Mouse (Mus musculus): ENCODE measurements around the gene Rpl10a. TPM values are rescaled to one million over a fixed set of nuclear protein-coding genes. Genes with fewer than 3 reads are reported as not detected.
A peak's percentile ranks its signal among the peaks of the same experiment; 100 is the strongest.

The Rpl10a gene
- polyA plus RNA-seq, 1 experiment from 2014 or later, result 616 TPM

DNA sequence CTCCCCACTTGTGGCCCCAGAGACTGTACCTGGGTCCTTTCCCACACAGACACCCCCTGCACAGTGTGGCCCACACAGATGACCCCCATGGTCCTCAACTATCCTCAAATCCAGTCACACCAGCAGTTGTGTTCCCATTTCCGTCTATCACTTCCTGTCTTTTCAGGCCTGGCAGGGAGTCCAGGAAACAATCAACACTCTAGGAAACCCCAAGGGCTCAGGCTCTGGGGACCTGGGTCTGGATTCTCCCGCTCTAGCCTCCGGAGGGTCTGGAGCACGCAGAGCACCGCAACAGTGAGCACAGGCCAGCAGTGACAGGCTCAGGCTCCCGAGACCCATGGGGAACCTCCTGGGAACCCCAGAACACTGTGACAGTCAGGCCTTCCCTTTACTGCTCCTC is 19.9 kb downstream of the Rpl10a start:
- Histone ChIP-seq H3K4me2 (ENCODE audit: low read depth, severe bottlenecking) (peak overlapping the region; percentile 87), H3K9me3 (ENCODE audit: control insufficient read depth, low read length) (no peaks in the 10 kb centered on the region), H3K36me3 (ENCODE audit: control insufficient read depth, insufficient read depth, low read length) (no peaks in the 10 kb centered on the region), H3K4me1 (ENCODE audit: control insufficient read depth, insufficient read depth, low read length) (peaks cover 69% of the 10 kb centered on the region), H3K9ac (ENCODE audit: low read length) (peak overlapping the region; percentile 93; the same call in 1 of the 2 replicates), H3K4me3 (ENCODE audit: low read depth, low read length) (0 out of 2 replicates have a peak overlapping the region, but pooled peaks have one; percentile 91), H3K27ac (replicated peaks; ENCODE audit: low read depth, low read length) (no peak overlapping the region), H3K27me3 (ENCODE audit: control insufficient read depth, insufficient read depth, low read length) (no peaks in the 10 kb centered on the region)
- ATAC-seq (ENCODE audit: insufficient number of reproducible peaks, low FRiP score, low TSS enrichment, low read depth), result no peak
- WGBS, result 51% methylated on average over 6 of the region's 6 CpGs
- DNase-seq (ENCODE audit: low spot score), result no peak

DNA sequence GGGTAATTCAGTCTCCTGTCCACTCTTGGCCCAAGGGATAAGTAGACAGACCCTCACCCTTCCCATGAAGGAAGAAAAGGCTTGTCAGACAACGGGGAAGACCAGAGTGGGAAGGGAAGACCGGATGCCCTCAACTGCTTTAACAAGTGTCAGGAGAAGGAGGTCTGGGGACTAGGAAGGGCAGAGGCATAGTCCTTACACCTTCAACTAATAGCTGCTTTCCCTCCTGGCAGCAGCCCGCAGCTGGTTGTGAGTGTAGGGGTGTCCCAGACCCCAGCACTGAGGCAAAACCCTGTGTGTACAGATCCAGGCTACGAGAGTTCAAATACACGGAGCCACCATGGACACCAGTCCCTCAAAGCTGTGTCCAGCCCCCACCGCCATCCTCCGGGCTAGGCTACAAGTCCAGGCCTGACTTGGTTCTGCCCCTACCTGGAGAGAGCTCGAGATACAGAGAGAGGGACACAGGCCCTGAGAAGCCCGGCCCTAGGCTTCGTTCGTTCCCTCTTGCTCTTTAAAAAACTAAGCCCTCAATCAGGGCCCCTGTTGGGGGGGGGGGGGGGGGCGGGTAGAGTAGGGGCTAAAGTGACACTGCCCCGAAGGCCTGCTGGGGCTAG is 21.1 kb downstream of the Rpl10a start:
- H3K4me1 ChIP-seq (ENCODE audit: control insufficient read depth, insufficient read depth, low read length), result peaks cover 59% of the 10 kb centered on the region
- 10% methylated on average over 12 of the region's 13 CpGs for WGBS
- no peak for ATAC-seq (ENCODE audit: insufficient number of reproducible peaks, low FRiP score, low TSS enrichment, low read depth)
- H3K9ac ChIP-seq (ENCODE audit: low read length), result peak overlapping the region; percentile 93
- no peaks in the 10 kb centered on the region for H3K27me3 ChIP-seq (ENCODE audit: control insufficient read depth, insufficient read depth, low read length)
- H3K36me3 ChIP-seq (ENCODE audit: control insufficient read depth, insufficient read depth, low read length), result no peaks in the 10 kb centered on the region
- H3K4me3 ChIP-seq (ENCODE audit: low read depth, low read length), result peak overlapping the region; percentile 91
- peak overlapping the region; percentile 96; the same call in 1 of the 2 replicates for H3K27ac ChIP-seq (replicated peaks; ENCODE audit: low read depth, low read length)
- no peaks in the 10 kb centered on the region for H3K9me3 ChIP-seq (ENCODE audit: control insufficient read depth, low read length)
- DNase-seq (ENCODE audit: low spot score), result no peak
- H3K4me2 ChIP-seq (ENCODE audit: low read depth, severe bottlenecking), result peak overlapping the region; percentile 87

DNA sequence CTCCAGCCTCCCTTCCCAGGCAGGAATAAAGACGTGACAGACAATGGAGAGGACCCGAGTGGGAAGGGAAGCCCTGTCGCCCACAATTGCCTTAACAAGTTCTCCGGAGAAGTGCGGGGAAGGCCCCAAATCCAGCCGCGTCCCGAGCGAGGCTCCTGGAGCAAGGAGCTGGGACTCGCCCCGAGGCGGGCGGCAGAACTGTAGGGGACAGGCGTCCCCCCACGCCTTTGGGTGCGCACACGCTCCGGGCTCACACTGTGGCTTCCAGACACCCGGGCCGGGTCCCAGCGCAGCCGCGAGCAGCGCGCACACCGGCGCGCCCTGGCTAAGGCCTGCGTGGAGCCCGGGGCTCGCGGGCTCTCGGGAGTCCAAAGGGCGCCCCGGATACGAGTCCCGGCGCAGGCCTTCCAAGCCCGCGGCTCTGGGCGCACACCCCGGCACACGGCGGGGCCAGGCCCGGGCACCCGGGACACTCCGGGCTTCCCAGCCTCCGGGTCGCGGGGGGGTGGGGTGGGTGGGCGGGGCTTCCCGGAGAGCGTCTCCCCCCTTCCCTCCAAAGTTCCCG is 21.7 kb downstream of the Rpl10a start:
- peak overlapping the region; percentile 91 for H3K4me3 ChIP-seq (ENCODE audit: low read depth, low read length)
- no peaks in the 10 kb centered on the region for H3K27me3 ChIP-seq (ENCODE audit: control insufficient read depth, insufficient read depth, low read length)
- peak overlapping the region; percentile 93 for H3K9ac ChIP-seq (ENCODE audit: low read length)
- under 1% methylated on average over 51 of the region's 54 CpGs for WGBS
- DNase-seq (ENCODE audit: low spot score) (peak; percentile 64), ATAC-seq (ENCODE audit: insufficient number of reproducible peaks, low FRiP score, low TSS enrichment, low read depth) (no peak; the same call in 1 of the 2 replicates)
- no peaks in the 10 kb centered on the region for H3K36me3 ChIP-seq (ENCODE audit: control insufficient read depth, insufficient read depth, low read length)
- peak overlapping the region; percentile 96 for H3K27ac ChIP-seq (replicated peaks; ENCODE audit: low read depth, low read length)
- peaks cover 53% of the 10 kb centered on the region for H3K4me1 ChIP-seq (ENCODE audit: control insufficient read depth, insufficient read depth, low read length)
- peak overlapping the region; percentile 87 for H3K4me2 ChIP-seq (ENCODE audit: low read depth, severe bottlenecking)
- no peaks in the 10 kb centered on the region for H3K9me3 ChIP-seq (ENCODE audit: control insufficient read depth, low read length)

DNA sequence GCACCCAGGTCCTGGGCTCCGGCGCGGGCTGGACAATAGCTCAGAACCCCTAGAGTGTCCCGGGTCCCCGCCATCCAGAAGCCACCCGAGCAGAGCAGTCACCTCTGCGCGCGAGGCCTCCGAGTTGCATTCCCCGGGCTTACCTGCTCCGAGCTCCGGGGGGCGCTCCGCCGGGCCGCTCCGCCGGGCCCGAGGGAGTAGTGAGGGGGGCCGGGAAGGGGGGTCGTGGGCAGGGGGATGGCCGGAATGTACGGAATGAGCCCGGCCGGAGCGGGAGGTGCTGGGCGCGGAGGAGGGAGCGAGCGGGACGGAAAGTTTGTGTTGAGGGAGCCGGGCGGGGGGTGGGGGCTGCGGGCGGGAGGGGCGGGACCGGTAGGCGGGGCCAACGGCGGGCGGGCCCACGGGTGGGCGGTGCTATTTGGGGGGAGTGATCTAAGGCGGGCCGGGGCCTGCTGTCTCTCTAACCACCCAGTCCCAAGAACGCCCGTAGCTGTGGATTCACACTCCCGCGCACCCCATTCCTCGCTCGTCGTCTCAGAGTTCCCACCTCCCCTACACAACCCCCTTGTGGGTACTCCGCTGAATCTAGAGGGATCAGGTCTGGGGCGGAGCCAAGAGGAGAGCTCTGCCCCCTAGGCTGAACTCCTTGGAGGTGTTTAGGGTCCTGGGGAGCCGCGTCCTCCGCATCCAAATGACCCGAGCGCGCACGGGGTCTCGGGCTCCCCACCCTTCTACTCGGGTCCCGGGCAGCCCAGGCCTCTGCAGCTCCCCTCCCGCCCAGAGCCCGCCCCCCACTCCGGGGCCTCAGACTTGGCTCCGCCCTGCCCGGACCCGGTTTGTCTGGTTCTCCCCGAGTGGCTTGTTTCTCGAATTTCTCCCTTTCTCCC is 22.4 kb downstream of the Rpl10a start, which contains the start of gene Tead3:
Gene Tead3, minus strand, starts transcription at position 352 of the 887 bp plus-strand sequence.
- Histone ChIP-seq H3K36me3 (ENCODE audit: control insufficient read depth, insufficient read depth, low read length) (no peaks in the 10 kb centered on the region), H3K4me2 (ENCODE audit: low read depth, severe bottlenecking) (peak within 1 kb of the TSS; percentile 87), H3K9ac (ENCODE audit: low read length) (peak within 1 kb of the TSS; percentile 93), H3K4me1 (ENCODE audit: control insufficient read depth, insufficient read depth, low read length) (peaks cover 45% of the 10 kb centered on the region), H3K27me3 (ENCODE audit: control insufficient read depth, insufficient read depth, low read length) (no peaks in the 10 kb centered on the region), H3K27ac (replicated peaks; ENCODE audit: low read depth, low read length) (peak within 1 kb of the TSS; percentile 96), H3K9me3 (ENCODE audit: control insufficient read depth, low read length) (no peaks in the 10 kb centered on the region), H3K4me3 (ENCODE audit: low read depth, low read length) (peak within 1 kb of the TSS; percentile 91)
- peak; percentile 92 for DNase-seq (ENCODE audit: low spot score)
- ATAC-seq (ENCODE audit: insufficient number of reproducible peaks, low FRiP score, low TSS enrichment, low read depth), result peak; percentile 84
- WGBS, result under 1% methylated on average over 49 of the region's 73 CpGs

DNA sequence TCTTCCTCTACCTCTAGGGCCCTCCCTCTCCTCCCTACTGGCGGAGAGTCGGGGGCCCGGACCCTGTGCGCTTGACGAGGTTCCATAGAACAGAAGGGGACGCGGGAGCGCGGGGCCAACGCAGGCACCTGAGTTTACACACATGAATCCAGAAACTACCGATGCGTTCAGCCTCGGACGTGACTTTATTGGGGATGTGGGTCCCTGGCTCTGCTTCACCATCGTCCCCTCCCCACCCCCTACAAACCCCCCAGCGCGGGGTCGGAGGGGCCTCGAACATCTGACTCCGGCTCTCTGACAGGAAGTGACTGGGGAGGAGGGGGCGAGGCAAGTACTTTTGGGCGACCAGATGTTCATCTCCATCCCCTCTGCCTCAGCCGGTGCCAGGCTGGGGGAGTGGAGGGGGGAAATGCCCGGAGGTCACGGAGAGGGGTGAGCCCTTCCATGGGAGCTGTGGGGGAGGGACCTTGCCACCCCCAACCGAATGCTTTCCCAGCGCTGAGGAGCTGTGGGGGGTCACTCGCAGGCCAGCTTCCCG is 23.2 kb downstream of the Rpl10a start:
- ATAC-seq (ENCODE audit: insufficient number of reproducible peaks, low FRiP score, low TSS enrichment, low read depth), result 0 out of 2 replicates have a peak, but pooled peaks have one; percentile 13
- H3K4me3 ChIP-seq (ENCODE audit: low read depth, low read length), result peak overlapping the region; percentile 91
- no peaks in the 10 kb centered on the region for H3K9me3 ChIP-seq (ENCODE audit: control insufficient read depth, low read length)
- peak overlapping the region; percentile 87 for H3K4me2 ChIP-seq (ENCODE audit: low read depth, severe bottlenecking)
- no peaks in the 10 kb centered on the region for H3K27me3 ChIP-seq (ENCODE audit: control insufficient read depth, insufficient read depth, low read length)
- DNase-seq (ENCODE audit: low spot score), result peak; percentile 81
- H3K27ac ChIP-seq (replicated peaks; ENCODE audit: low read depth, low read length), result peak overlapping the region; percentile 96
- no peaks in the 10 kb centered on the region for H3K36me3 ChIP-seq (ENCODE audit: control insufficient read depth, insufficient read depth, low read length)
- under 1% methylated on average over 29 of the region's 29 CpGs for WGBS
- peak overlapping the region; percentile 74 for H3K9ac ChIP-seq (ENCODE audit: low read length)
- peaks cover 38% of the 10 kb centered on the region for H3K4me1 ChIP-seq (ENCODE audit: control insufficient read depth, insufficient read depth, low read length)

DNA sequence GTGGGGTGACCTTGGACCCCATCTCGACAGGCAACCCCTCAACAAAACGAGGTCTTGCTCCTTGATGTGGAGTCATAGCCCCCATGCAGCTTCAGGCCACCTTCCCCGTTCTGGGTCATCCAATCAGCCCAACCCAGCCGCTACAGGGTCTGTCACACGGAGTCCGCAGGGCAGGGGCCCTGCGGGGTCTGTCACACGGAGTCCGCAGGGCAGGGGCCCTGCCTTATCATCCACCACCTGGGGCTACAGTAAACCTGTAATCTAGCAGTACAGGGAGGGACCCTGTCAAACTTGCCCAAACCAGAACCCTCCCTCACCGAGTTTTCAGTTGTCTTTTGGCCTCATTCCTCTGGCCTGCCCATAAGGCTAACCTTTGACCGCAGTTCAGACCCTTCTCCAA is 23.7 kb downstream of the Rpl10a start:
- DNase-seq (ENCODE audit: low spot score), result no peak
- 9% methylated on average over 11 of the region's 11 CpGs for WGBS
- Histone ChIP-seq H3K4me1 (ENCODE audit: control insufficient read depth, insufficient read depth, low read length) (peaks cover 34% of the 10 kb centered on the region), H3K9ac (ENCODE audit: low read length) (no peak overlapping the region), H3K4me3 (ENCODE audit: low read depth, low read length) (peak overlapping the region; percentile 91; the same call in 1 of the 2 replicates), H3K27ac (replicated peaks; ENCODE audit: low read depth, low read length) (peak overlapping the region; percentile 96), H3K36me3 (ENCODE audit: control insufficient read depth, insufficient read depth, low read length) (no peaks in the 10 kb centered on the region), H3K9me3 (ENCODE audit: control insufficient read depth, low read length) (no peaks in the 10 kb centered on the region), H3K4me2 (ENCODE audit: low read depth, severe bottlenecking) (peak overlapping the region; percentile 87), H3K27me3 (ENCODE audit: control insufficient read depth, insufficient read depth, low read length) (no peaks in the 10 kb centered on the region)
- no peak for ATAC-seq (ENCODE audit: insufficient number of reproducible peaks, low FRiP score, low TSS enrichment, low read depth)

DNA sequence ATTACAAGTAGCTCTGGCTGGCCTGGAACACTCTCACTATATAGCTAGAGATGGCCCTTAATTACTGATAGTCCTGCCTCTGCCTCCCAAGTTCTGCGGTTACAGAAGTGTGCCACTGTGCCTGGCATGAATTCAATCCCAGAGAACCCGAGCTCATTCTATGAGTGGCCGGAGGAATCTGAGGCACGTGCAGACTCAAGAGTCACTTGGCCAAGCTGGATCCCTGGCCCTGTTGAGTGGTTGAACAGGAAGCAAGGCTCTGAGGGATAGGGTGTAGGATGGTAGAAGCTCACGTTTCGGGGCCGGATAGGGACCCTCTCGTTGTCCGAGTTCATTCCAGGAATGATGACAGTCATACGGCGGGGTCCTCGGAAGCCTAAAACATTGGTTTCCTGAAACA is 27.6 kb downstream of the Rpl10a start:
- H3K4me3 ChIP-seq (ENCODE audit: low read depth, low read length), result no peak overlapping the region
- H3K27me3 ChIP-seq (ENCODE audit: control insufficient read depth, insufficient read depth, low read length), result peaks cover 12% of the 10 kb centered on the region
- no peaks in the 10 kb centered on the region; the same call in 1 of the 2 replicates for H3K36me3 ChIP-seq (ENCODE audit: control insufficient read depth, insufficient read depth, low read length)
- DNase-seq (ENCODE audit: low spot score) (no peak), ATAC-seq (ENCODE audit: insufficient number of reproducible peaks, low FRiP score, low TSS enrichment, low read depth) (no peak)
- no peak overlapping the region for H3K4me2 ChIP-seq (ENCODE audit: low read depth, severe bottlenecking)
- 86% methylated on average over 12 of the region's 12 CpGs for WGBS
- no peak overlapping the region for H3K27ac ChIP-seq (replicated peaks; ENCODE audit: low read depth, low read length)
- peaks cover 11% of the 10 kb centered on the region for H3K4me1 ChIP-seq (ENCODE audit: control insufficient read depth, insufficient read depth, low read length)
- H3K9me3 ChIP-seq (ENCODE audit: control insufficient read depth, low read length), result no peaks in the 10 kb centered on the region
- no peak overlapping the region for H3K9ac ChIP-seq (ENCODE audit: low read length)

All from limb, embryonic 11.5 days (tissue).